Mouse (Mus musculus): Measurements from ENCODE around the gene Dnajc15.

The Dnajc15 gene

GRCm38 (mm10) chr14:77860841-77861560, 13.9 kb downstream of the Dnajc15 start:
- no peak for DNase-seq (ENCODE audit: low read depth in 1 of 2, low spot score in 2 of 2)

- DNase-seq (ENCODE audit: low read depth in 1 of 2, low spot score in 2 of 2): no peak
Observed at GRCm38 (mm10) chr14:77859894-77860293, 15.0 kb downstream of the Dnajc15 start.

- DNase-seq (ENCODE audit: low read depth in 1 of 2, low spot score in 2 of 2): no peak
Observed at GRCm38 (mm10) chr14:77853951-77854350, 21.0 kb downstream of the Dnajc15 start.

GRCm38 (mm10) chr14:77849852-77850251, 25.1 kb downstream of the Dnajc15 start:
- no peak for DNase-seq (ENCODE audit: low read depth in 1 of 2, low spot score in 2 of 2)

GRCm38 (mm10) chr14:77848349-77848748, 26.6 kb downstream of the Dnajc15 start:
- DNase-seq (ENCODE audit: low read depth in 1 of 2, low spot score in 2 of 2): no peak

GRCm38 (mm10) chr14:77846206-77846605, 28.7 kb downstream of the Dnajc15 start:
- no peak for DNase-seq (ENCODE audit: low read depth in 1 of 2, low spot score in 2 of 2)

GRCm38 (mm10) chr14:77845479-77845878, 29.4 kb downstream of the Dnajc15 start:
- DNase-seq (ENCODE audit: low read depth in 1 of 2, low spot score in 2 of 2): no peak

GRCm38 (mm10) chr14:77840574-77840973, 34.4 kb downstream of the Dnajc15 start:
- DNase-seq (ENCODE audit: low read depth in 1 of 2, low spot score in 2 of 2): no peak

- DNase-seq (ENCODE audit: low read depth in 1 of 2, low spot score in 2 of 2): no peak
Observed at GRCm38 (mm10) chr14:77840078-77840477, 34.8 kb downstream of the Dnajc15 start.

- DNase-seq (ENCODE audit: low read depth in 1 of 2, low spot score in 2 of 2): peak; percentile 33 to 42
Observed at GRCm38 (mm10) chr14:77836794-77837193, 38.1 kb downstream of the Dnajc15 start.

GRCm38 (mm10) chr14:77832359-77832758, 42.6 kb downstream of the Dnajc15 start:
- no peak for DNase-seq (ENCODE audit: low read depth in 1 of 2, low spot score in 2 of 2)

GRCm38 (mm10) chr14:77831936-77832335, 43.0 kb downstream of the Dnajc15 start:
- DNase-seq (ENCODE audit: low read depth in 1 of 2, low spot score in 2 of 2): no peak

- no peak for DNase-seq (ENCODE audit: low read depth in 1 of 2, low spot score in 2 of 2)
Observed at GRCm38 (mm10) chr14:77829673-77830072, 45.3 kb downstream of the Dnajc15 start.

- no peak for DNase-seq (ENCODE audit: low read depth in 1 of 2, low spot score in 2 of 2)
Observed at GRCm38 (mm10) chr14:77825891-77826290, 49.0 kb downstream of the Dnajc15 start.

GRCm38 (mm10) chr14:77825121-77825520, 49.8 kb downstream of the Dnajc15 start:
- DNase-seq (ENCODE audit: low read depth in 1 of 2, low spot score in 2 of 2): peak; percentile 42 to 60

- DNase-seq (ENCODE audit: low read depth in 1 of 2, low spot score in 2 of 2): no peak
Observed at GRCm38 (mm10) chr14:77819841-77820240, 55.1 kb downstream of the Dnajc15 start.

GRCm38 (mm10) chr14:77817561-77817960, 57.4 kb downstream of the Dnajc15 start:
- no peak for DNase-seq (ENCODE audit: low read depth in 1 of 2, low spot score in 2 of 2)

- DNase-seq (ENCODE audit: low read depth in 1 of 2, low spot score in 2 of 2): no peak
Observed at GRCm38 (mm10) chr14:77814935-77815334, 60.0 kb downstream of the Dnajc15 start.

GRCm38 (mm10) chr14:77812890-77813289, 62.0 kb downstream of the Dnajc15 start:
- no peak for DNase-seq (ENCODE audit: low read depth in 1 of 2, low spot score in 2 of 2)

GRCm38 (mm10) chr14:77811466-77811865, 63.5 kb downstream of the Dnajc15 start:
- DNase-seq (ENCODE audit: low read depth in 1 of 2, low spot score in 2 of 2): no peak

GRCm38 (mm10) chr14:77807836-77808235, 67.1 kb downstream of the Dnajc15 start:
- DNase-seq (ENCODE audit: low read depth in 1 of 2, low spot score in 2 of 2): no peak

GRCm38 (mm10) chr14:77806345-77806744, 68.6 kb downstream of the Dnajc15 start:
- no peak for DNase-seq (ENCODE audit: low read depth in 1 of 2, low spot score in 2 of 2)

GRCm38 (mm10) chr14:77802268-77802630, 72.7 kb downstream of the Dnajc15 start:
- no peak for DNase-seq (ENCODE audit: low read depth in 1 of 2, low spot score in 2 of 2)

Data from monocyte, adult 2 months (primary cell).